Mouse (Mus musculus) neural tube, embryonic 10.5 days (tissue): ENCODE results near the gene Grk4.

Source experiments
- DNase-seq: peaks from one replicate; pipeline ENCODE4 v3.0.0-alpha.2; 2017; ENCODE audit warnings: low spot score; ENCODE audit errors: extremely low spot score

Gene Grk4

DNA sequence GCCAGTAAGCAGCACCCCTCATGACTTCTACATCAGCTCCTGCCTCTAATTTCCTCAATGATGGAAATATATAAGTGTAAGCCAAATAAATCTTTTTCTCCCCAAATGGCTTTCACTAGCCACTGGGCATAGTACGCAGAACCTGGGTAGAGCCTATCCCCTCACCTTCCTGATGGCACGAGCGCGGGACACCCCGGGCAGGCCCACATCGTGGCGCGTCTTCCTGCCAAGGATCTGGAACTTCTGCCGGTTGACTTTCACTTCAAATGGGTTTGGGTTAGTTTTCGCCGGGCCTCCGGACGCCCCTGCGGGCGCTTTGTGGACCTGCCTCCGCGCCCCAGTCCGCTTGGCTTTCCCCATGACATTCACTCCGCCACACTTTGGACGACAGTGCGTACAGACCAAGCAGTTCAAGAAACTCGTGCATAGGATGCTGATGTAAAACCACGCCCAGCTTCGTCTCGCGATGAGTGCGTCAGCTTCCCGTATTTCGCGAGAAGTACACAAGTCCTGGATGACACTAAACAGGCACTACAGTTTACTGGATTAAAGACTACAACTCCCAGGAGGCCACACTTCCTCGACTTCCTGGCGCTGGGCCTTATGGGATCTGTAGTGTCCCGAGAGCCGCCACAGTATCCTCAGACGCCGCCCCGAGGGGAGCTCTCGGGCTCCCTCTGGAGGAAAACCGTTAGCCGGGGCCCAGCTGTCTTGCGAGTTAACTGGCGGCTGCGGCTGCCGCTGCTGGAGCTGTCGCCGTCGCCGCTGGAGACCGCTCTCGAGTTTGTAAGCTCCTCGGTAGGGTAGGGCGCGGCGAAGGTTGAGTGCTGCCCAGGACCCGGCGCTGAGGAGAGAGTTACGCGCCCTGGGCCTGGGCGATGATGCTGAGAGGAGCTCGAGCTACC lies at the start of gene Grk4, which contains the start of gene Nop14:
TSS of gene Grk4 (plus strand) at position 694 of the 905 bp plus-strand sequence.
TSS of gene Nop14 (minus strand) at position 463 of the 905 bp plus-strand sequence.
- DNase-seq, result peak; percentile 99

DNA sequence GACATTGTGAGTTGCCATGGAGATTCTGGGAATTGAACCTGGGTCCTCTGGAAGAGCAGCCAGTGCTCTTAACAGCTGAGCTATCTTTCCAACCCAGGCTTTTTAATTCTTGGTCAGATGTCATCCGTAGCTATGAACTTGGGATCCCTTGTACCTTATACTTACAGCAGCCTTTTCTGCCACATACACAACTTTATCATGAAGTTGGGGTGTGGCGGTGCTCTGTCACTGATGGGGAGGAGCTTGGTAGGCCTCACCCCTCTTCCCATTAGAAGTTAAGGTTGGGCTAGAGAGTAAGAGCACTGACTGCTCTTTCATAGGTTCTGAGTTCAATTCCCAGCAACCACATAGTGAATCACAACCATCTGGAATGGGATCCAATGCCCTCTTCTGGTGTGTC lies 27.2 kb upstream of the Grk4 start:
- DNase-seq, result no peak

DNA sequence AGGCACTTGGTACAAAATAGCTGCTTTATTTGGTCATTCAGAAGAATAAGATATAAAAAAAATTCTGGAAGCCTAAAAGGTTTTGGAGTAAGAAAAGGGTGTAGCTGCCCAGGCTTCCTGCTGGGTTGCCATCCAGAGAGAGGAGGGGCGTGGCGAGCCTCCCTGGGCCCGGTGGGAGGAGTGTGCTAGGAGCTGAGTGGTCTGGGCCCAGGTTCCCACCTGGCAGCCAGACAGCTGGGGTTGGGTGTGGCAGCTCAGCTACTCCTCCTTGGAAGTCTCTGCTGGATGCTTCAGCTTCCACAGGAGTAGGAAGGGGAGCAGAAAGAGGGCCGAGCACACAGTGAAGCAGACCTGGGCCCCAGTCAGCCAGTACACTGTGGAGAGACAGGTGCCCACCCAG lies 26.5 kb upstream of the Grk4 start:
- no peak for DNase-seq

DNA sequence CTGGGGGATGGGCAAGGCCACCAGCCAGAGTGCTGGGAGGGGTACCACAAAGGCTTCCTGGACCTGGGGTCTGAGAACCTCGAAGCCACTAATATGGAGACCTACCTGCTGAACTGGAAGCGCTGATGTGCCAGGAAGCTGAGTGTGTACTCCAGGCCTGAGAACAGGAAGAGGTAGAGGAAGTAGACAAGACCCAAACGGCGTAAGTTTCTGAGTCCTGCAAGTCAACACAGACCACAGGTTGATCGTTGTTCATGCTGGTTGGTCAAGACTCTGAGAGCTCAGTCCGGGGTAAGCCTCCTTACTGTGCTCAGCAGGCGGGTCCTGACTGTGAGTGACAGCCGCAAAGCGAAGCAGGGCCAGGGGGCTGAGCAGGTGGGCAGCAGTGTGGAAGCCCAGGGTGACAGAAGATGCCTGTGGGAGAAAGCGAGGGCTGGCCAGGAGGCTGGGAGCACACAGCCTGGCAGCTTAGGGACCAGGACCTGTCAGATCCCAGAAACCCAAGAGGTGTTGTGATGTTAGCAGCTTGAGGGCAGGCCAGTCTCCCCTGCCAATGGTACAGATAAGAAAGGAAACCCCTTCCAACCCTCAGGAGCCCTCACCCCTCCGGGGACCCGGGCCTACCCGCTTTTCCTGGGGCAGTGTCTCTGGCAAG lies 25.3 kb upstream of the Grk4 start:
- no peak for DNase-seq

DNA sequence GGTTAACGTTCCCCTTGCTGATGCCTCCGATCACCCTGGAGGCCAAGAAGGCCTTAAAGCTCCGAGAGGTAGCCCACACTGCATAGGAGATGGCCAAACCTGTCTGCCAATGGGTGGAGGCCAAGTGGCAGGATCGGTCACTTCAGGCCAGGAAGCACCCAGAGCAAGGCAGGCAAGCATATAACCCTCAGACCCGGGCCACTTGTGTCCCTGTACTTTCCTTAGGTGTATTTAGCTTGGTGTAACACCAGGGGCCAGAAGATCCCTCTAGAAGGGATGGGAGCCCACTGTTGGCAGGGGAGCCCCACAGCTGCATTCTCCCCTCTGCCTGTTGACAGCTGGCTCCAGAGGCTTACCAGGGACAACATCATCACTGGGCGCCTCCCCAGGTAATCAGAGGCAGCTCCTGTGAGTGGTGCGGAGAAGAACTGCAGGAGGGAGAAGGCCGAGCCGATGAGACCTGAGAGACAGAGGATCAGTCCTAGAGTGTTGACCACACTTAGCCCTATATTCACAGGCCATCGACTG lies 24.4 kb upstream of the Grk4 start:
- DNase-seq, result no peak

DNA sequence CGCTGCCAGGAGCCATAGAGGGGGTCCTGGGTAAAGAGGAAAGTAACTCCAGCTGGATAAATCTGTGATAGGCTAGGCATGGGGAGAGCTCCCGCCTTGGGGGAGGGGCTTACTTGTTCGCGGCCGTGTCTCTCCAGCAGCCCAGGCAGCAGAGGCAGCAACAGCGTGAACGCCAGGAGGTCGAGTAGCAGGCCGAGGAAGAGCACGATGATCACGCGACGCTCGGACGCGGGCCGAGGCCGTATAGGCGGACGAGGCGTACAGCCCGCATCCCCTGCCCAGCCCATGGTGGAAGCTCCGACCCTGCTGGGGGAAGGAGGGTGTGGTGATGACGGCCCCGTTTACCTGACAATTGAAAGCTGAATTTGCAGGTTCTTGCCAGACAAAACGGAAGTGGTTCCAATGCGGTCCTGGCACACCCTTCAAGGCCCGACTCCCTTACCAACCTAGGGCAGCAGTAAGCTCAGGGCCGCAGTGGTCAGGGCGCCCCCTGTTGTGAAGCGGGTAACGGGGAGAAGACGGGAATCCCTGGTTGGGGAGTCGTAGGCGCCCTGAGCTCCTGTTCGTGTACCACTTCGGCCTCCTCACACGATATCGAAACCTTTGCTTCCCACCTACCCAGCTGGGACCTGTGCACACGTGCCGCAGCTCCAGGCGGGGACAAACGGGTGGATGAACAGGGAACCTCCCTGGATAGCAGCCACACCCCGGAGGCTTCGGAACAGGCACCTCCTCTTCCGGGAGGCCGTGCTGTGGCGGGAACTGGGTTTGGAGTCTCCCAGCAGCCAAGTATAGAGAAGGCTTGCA lies 23.5 kb upstream of the Grk4 start, which contains the start of gene Mfsd10:
TSS of gene Mfsd10 (minus strand) at position 732 of the 807 bp plus-strand sequence.
- peak; percentile 76 for DNase-seq

DNA sequence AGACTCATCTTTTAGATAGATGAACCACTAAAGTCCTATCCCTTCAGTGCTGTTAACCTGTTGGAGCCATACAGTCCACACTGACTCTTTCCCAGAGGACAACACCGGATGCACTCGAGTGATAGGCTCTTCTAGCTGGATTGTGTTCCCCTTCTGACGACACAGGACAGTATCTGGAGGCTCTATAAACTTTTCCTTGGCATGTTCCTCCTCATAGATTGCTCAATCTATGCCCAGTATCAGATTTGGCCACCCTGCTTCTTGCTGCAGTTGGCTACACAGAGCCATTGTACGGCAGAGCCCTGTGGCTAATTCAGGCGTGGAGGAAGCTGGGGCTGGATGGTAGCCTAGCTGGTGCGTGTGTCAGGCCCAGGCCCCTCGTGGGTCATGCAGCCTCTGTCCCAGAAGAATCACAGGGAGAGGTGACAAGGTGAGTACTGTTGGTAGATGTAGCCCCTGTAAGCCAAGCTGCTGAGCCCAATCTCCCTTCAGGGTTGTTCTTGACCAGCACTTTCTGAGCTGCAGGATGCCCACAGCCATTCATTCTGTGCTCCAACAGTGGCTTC lies 22.5 kb upstream of the Grk4 start:
- DNase-seq, result no peak

DNA sequence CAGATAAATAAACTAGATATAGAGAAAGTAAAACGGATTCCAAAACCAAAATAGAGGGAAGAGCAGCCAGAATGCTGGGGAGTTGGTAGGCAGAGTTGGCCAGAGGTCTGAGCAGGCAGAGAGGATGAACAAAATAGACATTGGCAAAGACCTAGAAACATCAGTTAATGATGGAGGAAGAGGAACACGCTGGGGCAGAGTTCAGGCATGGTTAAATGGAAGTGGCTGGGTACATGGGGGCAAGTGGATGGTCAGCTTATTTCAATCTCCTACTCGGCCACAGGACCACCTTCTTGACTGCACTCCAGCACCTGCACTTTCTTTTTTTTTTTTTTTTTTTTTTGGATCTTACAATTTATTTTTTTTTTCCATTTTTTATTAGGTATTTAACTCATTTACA lies 18.2 kb upstream of the Grk4 start:
- DNase-seq, result no peak

DNA sequence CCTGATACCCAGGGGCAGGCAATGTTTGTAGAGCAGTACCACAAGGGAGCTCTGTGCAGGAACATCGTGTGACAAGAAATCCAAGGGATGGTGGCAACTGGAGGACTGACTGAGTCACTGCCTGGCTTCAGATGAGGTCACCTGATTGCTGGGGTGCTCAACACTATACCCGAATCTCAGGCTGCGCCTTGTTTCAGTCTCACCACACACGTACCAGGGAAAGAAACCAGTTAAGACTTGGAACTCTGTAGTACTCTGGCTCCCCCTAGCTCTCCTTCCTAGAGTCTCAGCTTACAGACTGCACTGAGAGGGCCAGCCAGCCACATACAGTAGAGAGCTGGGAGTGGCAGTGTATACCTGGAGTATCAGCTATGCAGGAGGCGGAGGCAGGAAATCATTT lies 17.2 kb upstream of the Grk4 start:
- no peak for DNase-seq

DNA sequence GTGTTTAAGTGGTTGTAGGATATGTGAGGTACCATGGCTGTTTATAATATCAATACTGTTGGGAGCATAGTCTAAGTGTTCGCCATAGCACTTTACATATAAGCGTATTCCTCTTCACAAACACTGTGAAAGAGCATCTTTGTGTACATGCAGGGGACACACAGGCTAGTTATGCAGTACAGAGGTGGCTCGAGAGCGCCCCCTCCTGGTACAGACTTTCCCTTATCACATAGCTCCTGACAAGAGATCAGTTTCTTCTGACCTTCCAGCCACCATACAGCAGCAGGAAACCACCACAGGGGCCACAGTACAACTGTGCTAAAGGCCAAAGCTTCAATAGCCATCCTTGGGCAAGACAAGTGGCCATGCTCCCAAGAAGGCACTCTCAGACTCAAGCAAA lies 12.6 kb upstream of the Grk4 start:
- DNase-seq, result peak; percentile 75

DNA sequence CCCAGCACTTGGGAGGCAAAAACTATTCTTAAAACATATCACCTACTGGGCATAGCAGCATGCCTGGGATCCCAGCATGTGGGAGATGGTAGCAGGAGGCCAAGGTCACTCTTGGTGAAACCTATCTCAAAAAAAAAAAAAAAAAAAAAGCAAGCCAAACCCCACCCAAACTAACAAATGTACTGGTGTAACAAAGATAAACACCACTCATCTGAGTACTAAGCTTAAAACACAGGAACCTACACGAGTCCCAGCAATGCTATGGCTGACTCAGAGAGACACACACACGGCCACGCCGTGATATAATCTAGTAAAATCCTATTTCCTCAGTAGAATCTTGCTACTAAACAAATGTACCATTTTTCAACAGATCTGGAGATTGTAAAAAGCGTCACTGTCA lies 7.2 kb upstream of the Grk4 start:
- DNase-seq, result no peak

DNA sequence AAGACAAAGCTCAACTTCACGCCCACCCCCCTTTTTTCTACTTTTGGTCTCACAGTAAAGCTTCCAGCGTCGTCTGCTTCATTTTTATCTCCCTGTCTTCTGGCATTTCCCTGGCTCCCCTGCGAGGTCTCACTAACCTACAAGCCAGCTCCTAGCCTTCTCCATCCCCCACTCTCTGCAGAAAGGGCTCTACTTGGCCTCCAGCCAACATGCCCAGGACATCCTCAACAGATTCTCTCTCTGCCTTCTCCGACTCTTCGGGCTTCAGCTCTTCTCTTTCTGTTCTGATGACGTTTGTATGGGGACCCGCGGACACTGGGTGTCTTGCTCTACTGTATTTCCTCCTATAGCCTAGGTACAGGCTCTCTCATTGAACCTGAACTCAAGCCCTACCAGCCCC lies 5.3 kb upstream of the Grk4 start:
- DNase-seq, result no peak

DNA sequence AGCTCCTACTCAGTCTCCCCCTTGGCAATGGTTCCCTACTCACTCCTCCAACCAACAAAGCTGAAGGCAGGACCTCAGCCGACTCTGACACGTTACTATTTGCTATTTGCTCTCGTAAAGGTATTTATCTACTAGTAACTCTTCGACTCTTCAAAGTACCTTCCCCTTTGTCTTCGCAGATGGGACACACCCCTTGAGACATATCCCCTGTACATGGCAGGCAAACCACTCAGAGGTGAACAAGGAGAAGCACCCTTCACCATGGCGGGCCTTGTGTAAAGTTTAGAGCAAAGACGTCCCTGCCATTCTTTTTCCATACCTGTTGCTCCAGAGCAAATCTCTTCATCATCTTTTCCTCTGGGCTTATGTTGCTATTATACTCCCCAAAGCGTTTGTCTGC lies 2.6 kb upstream of the Grk4 start:
- no peak for DNase-seq

DNA sequence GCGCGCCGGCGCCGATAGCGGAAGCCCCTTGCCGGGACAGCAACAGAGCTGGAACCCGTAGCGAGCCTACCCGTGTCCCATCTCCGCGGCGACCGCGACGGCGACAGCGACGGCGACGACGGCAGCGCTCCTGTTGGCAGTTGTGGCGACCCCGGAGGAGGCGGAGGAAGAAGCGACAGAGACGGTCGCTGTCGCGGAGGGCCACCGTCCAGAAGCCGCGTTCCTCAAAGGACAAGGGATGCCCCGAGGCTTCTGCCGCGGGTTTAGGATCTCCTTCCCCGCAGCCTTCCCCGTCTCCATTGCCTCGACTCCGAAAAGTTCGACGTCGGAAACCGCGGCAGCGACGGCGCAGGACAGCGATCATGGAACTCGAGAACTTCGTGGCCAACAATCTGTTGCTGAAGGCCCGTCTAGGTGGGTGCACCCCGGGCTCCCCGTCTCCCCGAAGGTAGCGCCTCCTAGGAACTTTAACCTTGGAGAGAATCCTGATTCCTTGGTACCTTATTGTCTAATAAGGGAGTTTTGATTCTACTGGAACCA lies 482 bp downstream of the Grk4 start:
- DNase-seq, result no peak

DNA sequence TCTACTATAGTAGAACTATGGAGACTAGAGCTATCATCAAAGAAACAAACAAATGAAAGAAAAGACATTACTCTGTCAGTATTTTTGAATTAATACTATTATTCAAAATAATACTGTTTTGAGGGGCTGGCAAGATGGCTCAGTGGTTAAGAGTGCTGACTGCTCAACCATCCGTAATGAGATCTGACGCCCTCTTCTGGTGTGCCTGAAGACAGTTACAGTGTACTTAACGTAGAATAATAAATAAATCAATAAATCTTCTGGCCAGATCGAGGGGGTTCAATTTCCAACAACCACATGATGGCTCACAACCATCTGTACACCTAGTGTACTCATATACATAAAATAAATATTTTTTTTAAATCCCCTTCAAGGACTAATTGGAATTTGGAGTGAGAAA lies 1.7 kb downstream of the Grk4 start:
- DNase-seq, result no peak

DNA sequence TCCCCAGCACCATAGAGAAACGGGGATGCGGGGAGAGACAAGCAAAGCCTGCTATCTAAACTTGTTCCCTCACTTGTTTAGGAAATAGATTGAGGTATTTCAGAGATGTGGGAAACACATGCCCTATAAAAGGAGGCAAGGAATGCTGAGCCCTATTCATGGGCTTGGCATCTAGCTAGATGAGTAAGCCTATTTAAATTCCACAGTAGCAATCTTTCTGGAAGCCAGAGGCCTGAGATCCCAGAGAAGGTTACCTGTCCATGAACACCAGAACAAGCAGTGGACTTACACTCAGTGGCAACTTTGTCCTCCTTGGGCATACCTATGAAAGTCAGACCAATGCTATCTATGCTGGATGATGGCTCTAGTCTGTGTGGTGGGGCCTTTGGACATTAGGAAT lies 3.1 kb downstream of the Grk4 start:
- no peak for DNase-seq

DNA sequence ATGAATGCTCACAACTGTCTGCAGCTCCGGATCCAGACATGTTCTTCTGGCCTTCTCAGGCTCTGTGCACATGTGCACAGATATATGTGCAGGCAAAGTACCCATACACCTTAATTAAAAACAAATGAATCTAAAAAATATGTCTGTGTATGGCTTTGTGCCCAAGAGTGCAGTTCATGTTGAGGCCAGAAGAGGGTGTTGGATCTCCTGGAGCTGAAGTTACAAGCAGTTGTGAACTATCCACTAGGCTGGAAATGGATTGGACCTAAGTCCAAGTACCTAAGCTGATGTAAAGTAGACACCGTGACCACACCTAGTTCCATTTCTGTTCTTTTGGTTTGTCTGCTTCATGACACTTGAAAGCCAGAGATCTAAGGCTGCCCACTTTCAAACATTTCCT lies 9.3 kb downstream of the Grk4 start:
- no peak for DNase-seq

DNA sequence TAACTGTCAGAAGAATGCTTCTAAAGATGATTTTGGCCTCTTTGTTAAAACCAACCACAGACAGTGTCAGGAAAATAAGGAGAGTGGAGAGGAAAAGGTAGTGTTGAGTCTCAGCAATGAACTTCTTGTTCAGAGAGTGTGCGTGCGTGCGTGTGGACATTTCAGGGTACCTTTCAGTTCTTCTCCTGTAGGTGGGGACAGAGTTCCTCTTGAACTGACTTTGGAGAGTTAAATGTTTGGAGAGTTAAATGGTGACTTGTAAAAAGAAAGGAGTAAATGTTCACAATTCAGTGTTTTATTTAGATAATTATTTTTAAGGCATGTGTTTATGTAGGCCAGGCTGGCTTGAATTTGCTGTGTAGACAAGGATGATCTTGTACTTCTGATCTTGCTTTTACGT lies 10.1 kb downstream of the Grk4 start:
- no peak for DNase-seq

DNA sequence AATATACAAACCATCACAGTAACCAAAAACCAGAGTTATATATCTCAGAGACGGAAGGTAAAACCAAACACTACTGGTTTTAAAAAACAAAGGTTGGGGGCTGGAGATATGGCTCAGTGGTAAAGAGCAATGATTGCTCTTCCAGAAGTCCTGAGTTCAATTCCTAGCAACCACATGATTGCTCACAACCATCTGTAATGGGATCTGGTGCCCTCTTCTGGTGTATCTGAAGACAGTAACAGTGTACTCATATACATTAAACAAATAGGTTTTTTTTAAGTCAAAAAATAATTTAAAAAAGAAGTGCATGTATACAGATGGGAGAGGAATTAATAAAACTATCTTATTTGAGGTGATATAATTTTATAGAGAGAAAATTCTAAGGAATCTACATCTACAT lies 29.7 kb downstream of the Grk4 start:
- no peak for DNase-seq

DNA sequence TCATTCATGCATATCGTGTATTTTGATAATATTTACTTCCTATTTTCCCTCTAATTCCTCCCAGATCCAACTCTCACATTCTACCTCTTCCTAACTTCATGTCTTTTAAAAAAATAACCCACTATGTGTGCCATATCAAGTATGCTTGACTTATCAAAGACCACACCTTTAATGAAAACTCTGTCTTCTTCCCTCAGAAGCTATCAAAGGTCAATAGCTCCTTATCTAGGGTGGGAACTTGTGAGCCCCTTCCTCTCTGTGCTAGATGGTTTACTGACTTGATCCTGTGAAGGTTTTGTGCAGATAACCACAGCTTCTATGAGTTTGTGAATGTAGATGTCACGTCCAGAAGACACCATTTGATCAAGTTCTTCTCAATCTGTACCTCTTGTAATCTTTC lies 32.6 kb downstream of the Grk4 start:
- DNase-seq, result no peak

DNA sequence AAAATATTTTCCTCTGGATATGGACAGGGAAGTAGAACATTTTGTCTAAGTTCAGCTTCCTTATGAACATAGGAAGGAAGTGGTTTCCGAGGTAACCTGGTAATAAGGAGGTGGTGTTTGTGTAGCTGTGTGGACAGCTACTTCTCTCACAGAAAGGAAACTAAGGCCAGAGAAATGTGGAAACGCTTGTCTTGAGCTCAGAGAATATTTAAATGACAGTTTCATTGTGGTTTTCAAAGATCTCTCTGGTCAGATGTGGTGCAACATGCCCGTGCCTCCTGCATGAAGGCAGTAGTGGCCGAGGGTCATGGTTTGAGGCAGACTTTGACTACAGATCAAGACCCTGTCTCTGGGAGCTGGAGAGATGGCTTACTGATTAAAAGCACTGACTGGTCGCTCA lies 35.3 kb downstream of the Grk4 start:
- DNase-seq, result no peak
